Comparison of ENCODE assay signal across 8 mouse cellular contexts in the genomic region with DNA sequence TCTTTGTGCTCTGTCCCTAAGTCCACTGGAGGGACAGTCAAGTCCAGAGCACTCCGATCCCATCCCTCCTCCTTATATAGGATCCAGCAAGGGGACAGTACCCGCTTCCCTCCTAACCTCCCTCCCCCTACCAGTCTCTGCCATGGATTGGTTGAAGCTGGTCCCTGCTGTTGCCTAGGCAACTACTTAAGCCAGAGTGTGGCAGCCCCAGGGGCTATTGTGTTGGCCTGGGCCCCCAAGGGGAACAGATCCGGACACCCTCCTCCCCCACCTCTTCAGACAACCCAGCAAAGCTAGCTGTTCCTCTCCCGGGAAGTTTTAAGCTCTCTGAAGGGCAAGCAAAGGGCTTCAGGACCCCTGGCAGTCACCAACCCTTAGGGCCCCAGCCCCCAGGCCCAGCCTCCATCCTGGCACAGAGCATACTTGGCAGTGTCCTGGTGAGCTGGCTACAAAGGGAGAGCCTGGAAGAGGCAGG. TPM values are rescaled to one million over a fixed set of nuclear protein-coding genes. Genes with fewer than 3 reads are reported as not detected.
A peak's percentile ranks its signal among the peaks of the same experiment; 100 is the strongest.
DNase-seq lines count a peak whose midpoint lies in the region; ATAC-seq and TF ChIP-seq lines count a peak whose summit lies in the region.

A gene (minus strand): TSS at position 98 of the 475 bp plus-strand sequence.

- WGBS in lung, postnatal 0 days = 14% methylated on average over 4 of the region's 4 CpGs
- 24% methylated on average over 4 of the region's 4 CpGs for WGBS in intestine, embryonic 14.5 days
- WGBS in liver, embryonic 16.5 days (ENCODE audit: insufficient replicate concordance) = 12% methylated on average over 4 of the region's 4 CpGs
- WGBS in heart, adult 2 months = 24% methylated on average over 4 of the region's 4 CpGs

- no peak for TF ChIP-seq POLR2A in heart, adult 2 months (IDR thresholded peaks at IDR 0.05; ENCODE audit: insufficient read depth, low read depth, low read length)

- no peaks in the 10 kb centered on the region for H3K36me3 ChIP-seq in lung, postnatal 0 days (ENCODE audit: insufficient read depth, low read length)
- no peaks in the 10 kb centered on the region for H3K36me3 ChIP-seq in intestine, embryonic 14.5 days (ENCODE audit: control insufficient read depth, insufficient read depth, low read length)
- no peaks in the 10 kb centered on the region for H3K36me3 ChIP-seq in liver, embryonic 16.5 days (ENCODE audit: control insufficient read depth, insufficient read depth)
- no peaks in the 10 kb centered on the region for H3K36me3 ChIP-seq in heart, adult 2 months (ENCODE audit: control insufficient read depth, insufficient read depth, low read length)

- no peak within 1 kb of the TSS for H3K27ac ChIP-seq in lung, postnatal 0 days (ENCODE audit: low read length)
- no peak within 1 kb of the TSS for H3K27ac ChIP-seq in intestine, embryonic 14.5 days (ENCODE audit: low read depth)
- no peak within 1 kb of the TSS for H3K27ac ChIP-seq in liver, embryonic 16.5 days (ENCODE audit: low read length)
- no peak within 1 kb of the TSS for H3K27ac ChIP-seq in heart, adult 2 months

- H3K79me2 ChIP-seq in heart, adult 2 months (replicated peaks; ENCODE audit: control insufficient read depth, insufficient read depth, low read length) = no peaks in the 10 kb centered on the region

- peaks cover 33% of the 10 kb centered on the region for H3K27me3 ChIP-seq in lung, postnatal 0 days (replicated peaks; ENCODE audit: insufficient read depth, low read length)
- H3K27me3 ChIP-seq in intestine, embryonic 14.5 days (replicated peaks; ENCODE audit: control insufficient read depth, insufficient read depth, low read length) = peaks cover 35% of the 10 kb centered on the region
- peaks cover 34% of the 10 kb centered on the region for H3K27me3 ChIP-seq in liver, embryonic 16.5 days (ENCODE audit: control insufficient read depth, insufficient read depth, low read depth, low read length)
- H3K27me3 ChIP-seq in heart, adult 2 months (ENCODE audit: control insufficient read depth, insufficient read depth, low read length) = peaks cover 10% of the 10 kb centered on the region

- intact Hi-C loops in heart, adult 2 months (cut with DNase I) = no loop called here

- DNase-seq in lung, postnatal 0 days (ENCODE audit: low spot score) = no peak
- DNase-seq in lung, postnatal 14 days = no peak
- peak; percentile 70 for DNase-seq in embryo, embryonic 9.5 days (ENCODE audit: extremely low spot score)
- no peak for DNase-seq in intestine, embryonic 14.5 days (ENCODE audit: low spot score)
- DNase-seq in adrenal gland, adult 8-10 months = no peak
- no peak for DNase-seq in spleen, postnatal 36 days (ENCODE audit: low spot score in 2 of 2)
- no peak for DNase-seq in heart, adult 2 months

- no peak for TF ChIP-seq EP300 in lung, postnatal 0 days (IDR thresholded peaks at IDR 0.05)
- TF ChIP-seq EP300 in heart, adult 2 months (IDR thresholded peaks at IDR 0.05; ENCODE audit: insufficient read depth, low read depth, low read length) = no peak

- no peak for TF ChIP-seq CTCF in lung, postnatal 0 days (IDR thresholded peaks at IDR 0.05)
- no peak for TF ChIP-seq CTCF in heart, adult 2 months (IDR thresholded peaks at IDR 0.05)

- H3K4me1 ChIP-seq in lung, postnatal 0 days (ENCODE audit: insufficient read depth, low read depth, low read length) = no peaks in the 10 kb centered on the region; the same call in none of the 2 replicates
- H3K4me1 ChIP-seq in intestine, embryonic 14.5 days (replicated peaks; ENCODE audit: control insufficient read depth, insufficient read depth, low read length) = peaks cover 26% of the 10 kb centered on the region
- H3K4me1 ChIP-seq in liver, embryonic 16.5 days (ENCODE audit: control insufficient read depth, low read depth, low read length) = no peaks in the 10 kb centered on the region; the same call in none of the 2 replicates
- no peaks in the 10 kb centered on the region for H3K4me1 ChIP-seq in heart, adult 2 months (ENCODE audit: control insufficient read depth, insufficient read depth, low read length)

- ATAC-seq in lung, postnatal 0 days = no peak
- peak; percentile 52 for ATAC-seq in intestine, embryonic 14.5 days (replicated peaks; ENCODE audit: low FRiP score, low TSS enrichment, low read depth)
- no peak for ATAC-seq in liver, embryonic 16.5 days (ENCODE audit: low read depth)

- H3K4me3 ChIP-seq in lung, postnatal 0 days (ENCODE audit: low read depth, low read length) = no peak within 1 kb of the TSS; the same call in 1 of the 2 replicates
- H3K4me3 ChIP-seq in intestine, embryonic 14.5 days (ENCODE audit: low read depth, low read length) = peak within 1 kb of the TSS; percentile 34
- peak within 1 kb of the TSS; percentile 26 for H3K4me3 ChIP-seq in liver, embryonic 16.5 days (ENCODE audit: low read depth, low read length)
- no peak within 1 kb of the TSS for H3K4me3 ChIP-seq in heart, adult 2 months

- no peaks in the 10 kb centered on the region for H3K9me3 ChIP-seq in lung, postnatal 0 days (ENCODE audit: low read length)
- no peaks in the 10 kb centered on the region for H3K9me3 ChIP-seq in intestine, embryonic 14.5 days (ENCODE audit: control insufficient read depth, low read length)
- H3K9me3 ChIP-seq in liver, embryonic 16.5 days (replicated peaks; ENCODE audit: control insufficient read depth, low read length) = no peaks in the 10 kb centered on the region

- H3K9ac ChIP-seq in lung, postnatal 0 days (replicated peaks; ENCODE audit: low read depth) = no peak within 1 kb of the TSS
- H3K9ac ChIP-seq in intestine, embryonic 14.5 days (ENCODE audit: low read length) = 0 out of 2 replicates have a peak within 1 kb of the TSS, but pooled peaks have one; percentile 11
- H3K9ac ChIP-seq in liver, embryonic 16.5 days (ENCODE audit: low read depth, low read length) = no peak within 1 kb of the TSS
- H3K9ac ChIP-seq in heart, adult 2 months (ENCODE audit: low read depth, low read length) = no peak within 1 kb of the TSS

- H3K4me2 ChIP-seq in lung, postnatal 0 days (replicated peaks; ENCODE audit: low read depth, low read length) = peak within 1 kb of the TSS; percentile 55
- H3K4me2 ChIP-seq in intestine, embryonic 14.5 days (ENCODE audit: low read length) = peak within 1 kb of the TSS; percentile 57
- peak within 1 kb of the TSS; percentile 55 for H3K4me2 ChIP-seq in liver, embryonic 16.5 days (ENCODE audit: low read depth, low read length)

RNA-seq across cellular contexts. Expression of the gene that starts here (rescaled TPM):
- 0.15 and 0.20 TPM in 2 replicates for polyA plus RNA-seq in lung, postnatal 0 days (2015; fragmentation: Nextera tagmentation; extraction: Ambion mirVana)
- polyA plus RNA-seq in intestine, embryonic 14.5 days (2014; fragmentation: Nextera tagmentation; extraction: Ambion mirVana) = 1.2 and 2.9 TPM in 2 replicates
- not detected in 2 replicates for polyA plus RNA-seq in liver, embryonic 16.5 days (2015; fragmentation: Nextera tagmentation; extraction: Ambion mirVana)
- total RNA-seq in adrenal gland, adult 8-10 months (2022) = not detected
- total RNA-seq in heart, adult 2 months (2021) = not detected
- polyA plus RNA-seq in heart, adult 2 months (2012; rRNA removed) = 0.06 TPM in 1 of 2 replicates, not detected in the other

Comparison
In these comparisons a context has a peak if more than half of its experiments do, and no peak if none do; other contexts are left out.
1. H3K4me3 ChIP-seq: peak in intestine, embryonic 14.5 days (single experiment) and liver, embryonic 16.5 days (single experiment); none in lung, postnatal 0 days (single experiment) and heart, adult 2 months (single experiment).
2. Peak in every context shown above with its lines, with median percentiles within 50 percentile points of each other: H3K4me2 ChIP-seq.